Mouse (Mus musculus): Measurements from ENCODE around the gene Bsn. TPM values are rescaled to one million over a fixed set of nuclear protein-coding genes. Genes with fewer than 3 reads are reported as not detected.

The Bsn gene
- 1.1 and 1.2 TPM in 2 replicates for polyA plus RNA-seq (2016; fragmentation: Nextera tagmentation; extraction: Ambion mirVana)

DNA sequence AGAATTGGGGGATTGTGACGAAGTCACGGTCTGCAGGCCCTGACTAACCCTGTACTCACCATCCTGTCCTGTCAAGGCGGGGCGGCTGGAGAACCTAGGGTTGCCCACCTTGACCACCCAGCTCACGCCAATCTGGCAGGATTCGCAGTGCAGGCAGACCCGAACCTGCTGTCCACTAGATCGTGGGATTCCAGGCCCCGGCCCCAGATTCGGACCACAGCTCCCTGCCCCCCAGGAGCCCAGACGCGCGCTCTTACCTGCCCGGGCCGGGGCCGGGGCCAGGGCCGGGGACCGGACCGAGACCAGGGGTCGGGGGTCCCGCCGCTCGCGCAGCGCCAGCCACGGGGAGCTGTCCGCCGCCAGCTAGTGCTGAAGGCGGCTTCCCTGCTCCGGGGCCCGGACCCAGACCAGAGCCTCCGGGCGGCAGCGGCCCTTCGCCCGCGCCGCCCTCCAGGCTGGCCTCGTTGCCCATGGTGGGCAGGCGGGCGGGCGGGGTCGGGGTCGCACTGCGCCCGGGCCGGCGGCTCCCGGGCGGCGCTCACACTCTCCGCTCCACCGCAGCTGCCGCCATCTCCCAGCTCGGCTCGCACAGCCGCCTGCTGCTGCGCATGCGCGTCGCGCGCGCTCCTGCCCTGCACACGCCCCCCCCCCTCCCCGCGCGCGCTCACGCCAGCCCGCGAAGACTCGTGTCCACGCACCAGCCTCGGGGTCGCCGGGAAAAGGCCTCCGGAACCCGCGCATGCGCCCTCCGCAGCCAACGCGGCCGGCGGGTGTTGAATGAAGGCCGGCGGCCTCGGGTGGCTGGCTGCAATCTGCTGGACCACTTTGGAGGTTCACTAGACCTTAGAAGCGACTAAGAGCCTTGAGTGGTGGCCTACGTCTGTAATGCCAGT, at the start of gene Bsn:
Gene Bsn (minus strand): TSS at position 598 of the 893 bp plus-strand sequence.
- ATAC-seq (ENCODE audit: insufficient number of reproducible peaks, insufficient read depth, low FRiP score, low TSS enrichment, low read depth): 0 out of 2 replicates have a peak, but pooled peaks have one; percentile 47
- Histone ChIP-seq H3K36me3 (no peaks in the 10 kb centered on the region), H3K9me3 (no peaks in the 10 kb centered on the region), H3K9ac (replicated peaks) (no peak within 1 kb of the TSS; the same call in 1 of the 2 replicates), H3K27ac (no peak within 1 kb of the TSS), H3K27me3 (peaks cover 46% of the 10 kb centered on the region), H3K4me3 (replicated peaks) (peak within 1 kb of the TSS; percentile 70), H3K4me2 (peak within 1 kb of the TSS; percentile 97), H3K4me1 (replicated peaks) (peaks cover 6% of the 10 kb centered on the region)
- WGBS: 3% methylated on average over 64 of the region's 91 CpGs

DNA sequence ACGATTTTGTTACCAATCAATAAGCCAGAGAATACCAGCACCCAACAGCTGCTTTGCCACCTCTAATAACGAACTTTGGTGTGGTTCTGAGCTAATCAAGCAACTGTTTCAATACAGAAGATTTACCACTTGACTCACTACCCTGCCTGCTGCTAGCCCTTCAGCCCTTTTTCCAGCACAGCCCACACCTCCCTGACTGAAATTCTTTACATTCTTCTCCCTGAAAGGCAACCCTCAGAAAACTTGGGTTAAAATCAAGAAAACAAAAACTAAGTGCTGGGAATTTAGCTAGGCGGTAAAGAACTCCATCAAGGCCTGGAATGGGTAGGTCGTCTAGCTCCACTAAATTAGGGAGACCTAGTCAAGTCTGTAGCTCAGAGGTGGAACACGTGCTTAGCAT, 49.8 kb upstream of the Bsn start:
- Histone ChIP-seq H3K9ac (replicated peaks) (no peak overlapping the region), H3K4me2 (no peak overlapping the region), H3K4me3 (replicated peaks) (no peak overlapping the region), H3K9me3 (no peaks in the 10 kb centered on the region), H3K27me3 (no peaks in the 10 kb centered on the region), H3K27ac (no peak overlapping the region), H3K36me3 (0 out of 2 replicates have a peak, but pooled peaks cover 4% of the 10 kb centered on the region), H3K4me1 (replicated peaks) (peaks cover 30% of the 10 kb centered on the region)
- ATAC-seq (ENCODE audit: insufficient number of reproducible peaks, insufficient read depth, low FRiP score, low TSS enrichment, low read depth): no peak
- WGBS: 74% methylated on average over 5 of the region's 5 CpGs

GRCm38 (mm10) chr9:108238831-108239230, 48.6 kb upstream of the Bsn start:
- peak overlapping the region; percentile 41; the same call in 1 of the 2 replicates for H3K27ac ChIP-seq
- peaks cover 30% of the 10 kb centered on the region for H3K4me1 ChIP-seq (replicated peaks)
- no peaks in the 10 kb centered on the region for H3K9me3 ChIP-seq
- H3K36me3 ChIP-seq: peaks cover 8% of the 10 kb centered on the region; the same call in 1 of the 2 replicates
- no peak overlapping the region for H3K9ac ChIP-seq (replicated peaks)
- no peaks in the 10 kb centered on the region for H3K27me3 ChIP-seq
- no peak overlapping the region for H3K4me3 ChIP-seq (replicated peaks)
- ATAC-seq (ENCODE audit: insufficient number of reproducible peaks, insufficient read depth, low FRiP score, low TSS enrichment, low read depth): no peak
- no peak overlapping the region for H3K4me2 ChIP-seq
- WGBS: 71% methylated on average over 3 of the region's 3 CpGs

- peaks cover 5% of the 10 kb centered on the region; the same call in 1 of the 2 replicates for H3K36me3 ChIP-seq
- WGBS: 83% methylated on average over 2 of the region's 2 CpGs
- no peak overlapping the region for H3K9ac ChIP-seq (replicated peaks)
- H3K9me3 ChIP-seq: no peaks in the 10 kb centered on the region
- H3K4me2 ChIP-seq: no peak overlapping the region
- no peak overlapping the region for H3K4me3 ChIP-seq (replicated peaks)
- no peak for ATAC-seq (ENCODE audit: insufficient number of reproducible peaks, insufficient read depth, low FRiP score, low TSS enrichment, low read depth)
- peaks cover 30% of the 10 kb centered on the region for H3K4me1 ChIP-seq (replicated peaks)
- no peak overlapping the region for H3K27ac ChIP-seq
- H3K27me3 ChIP-seq: no peaks in the 10 kb centered on the region
Observed at GRCm38 (mm10) chr9:108238402-108238801, 48.2 kb upstream of the Bsn start.

GRCm38 (mm10) chr9:108234682-108235081, 44.5 kb upstream of the Bsn start:
- ATAC-seq (ENCODE audit: insufficient number of reproducible peaks, insufficient read depth, low FRiP score, low TSS enrichment, low read depth): no peak
- Histone ChIP-seq H3K36me3 (peaks cover 10% of the 10 kb centered on the region; the same call in 1 of the 2 replicates), H3K27ac (no peak overlapping the region), H3K9ac (replicated peaks) (no peak overlapping the region), H3K9me3 (no peaks in the 10 kb centered on the region), H3K4me3 (replicated peaks) (no peak overlapping the region), H3K27me3 (no peaks in the 10 kb centered on the region), H3K4me2 (no peak overlapping the region), H3K4me1 (replicated peaks) (peaks cover 30% of the 10 kb centered on the region)
- WGBS: 86% methylated on average over 2 of the region's 2 CpGs

DNA sequence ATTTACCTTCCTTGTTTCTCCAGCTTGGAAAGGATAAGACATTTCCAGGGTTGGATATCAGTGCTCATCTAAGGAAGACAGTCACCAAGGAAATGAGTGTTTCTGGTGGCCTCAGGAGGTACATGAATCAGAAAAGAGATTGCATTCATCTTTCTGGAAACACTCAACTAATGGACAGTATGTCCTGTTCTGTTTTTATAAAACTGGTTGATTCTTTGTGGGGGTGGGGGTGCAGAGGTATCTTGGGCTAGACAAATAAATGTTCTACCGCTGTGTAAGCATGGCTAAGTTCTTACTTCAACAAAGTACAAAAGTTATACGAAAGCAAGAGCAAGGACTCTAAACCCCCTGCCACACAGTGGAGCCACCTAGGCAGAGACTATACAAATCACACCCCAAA, 42.7 kb upstream of the Bsn start:
- Histone ChIP-seq H3K4me1 (replicated peaks) (peaks cover 22% of the 10 kb centered on the region), H3K4me3 (replicated peaks) (no peak overlapping the region), H3K27me3 (no peaks in the 10 kb centered on the region), H3K9ac (replicated peaks) (no peak overlapping the region), H3K36me3 (peaks cover 10% of the 10 kb centered on the region; the same call in 1 of the 2 replicates), H3K27ac (no peak overlapping the region), H3K9me3 (no peaks in the 10 kb centered on the region), H3K4me2 (no peak overlapping the region)
- ATAC-seq (ENCODE audit: insufficient number of reproducible peaks, insufficient read depth, low FRiP score, low TSS enrichment, low read depth): no peak
- WGBS: 97% methylated on average over 2 of the region's 2 CpGs

- H3K9me3 ChIP-seq: no peaks in the 10 kb centered on the region
- no peak for ATAC-seq (ENCODE audit: insufficient number of reproducible peaks, insufficient read depth, low FRiP score, low TSS enrichment, low read depth)
- no peaks in the 10 kb centered on the region for H3K4me1 ChIP-seq (replicated peaks)
- 44% methylated on average over 2 of the region's 2 CpGs for WGBS
- H3K27me3 ChIP-seq: no peaks in the 10 kb centered on the region
- H3K4me2 ChIP-seq: no peak overlapping the region
- H3K4me3 ChIP-seq (replicated peaks): no peak overlapping the region
- H3K9ac ChIP-seq (replicated peaks): no peak overlapping the region
- no peak overlapping the region for H3K27ac ChIP-seq
- H3K36me3 ChIP-seq: peaks cover 5% of the 10 kb centered on the region; the same call in 1 of the 2 replicates
Observed at GRCm38 (mm10) chr9:108227911-108228649, 37.9 kb upstream of the Bsn start.

DNA sequence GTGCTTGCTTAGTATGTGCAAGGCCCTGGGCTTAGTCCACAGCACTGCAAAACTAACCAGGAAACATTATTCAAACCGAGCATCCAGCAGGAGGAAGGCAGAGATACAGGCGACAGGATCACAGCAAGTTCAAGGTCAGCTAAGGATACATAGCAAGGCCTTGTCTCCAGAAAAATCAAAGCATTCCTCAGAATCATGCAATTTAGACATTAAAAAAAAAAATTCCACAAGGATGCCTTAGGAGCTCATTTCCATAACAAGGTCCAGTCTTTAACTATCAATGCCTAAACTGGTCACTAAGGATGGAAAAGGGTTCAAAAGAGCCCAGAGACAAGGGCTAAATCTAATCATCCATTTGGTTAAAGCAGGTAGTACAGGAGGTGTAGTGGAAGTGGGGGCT, 35.0 kb upstream of the Bsn start:
- Histone ChIP-seq H3K36me3 (no peaks in the 10 kb centered on the region; the same call in 1 of the 2 replicates), H3K4me1 (replicated peaks) (no peaks in the 10 kb centered on the region), H3K4me3 (replicated peaks) (no peak overlapping the region), H3K4me2 (no peak overlapping the region), H3K27me3 (no peaks in the 10 kb centered on the region), H3K9ac (replicated peaks) (no peak overlapping the region), H3K9me3 (no peaks in the 10 kb centered on the region), H3K27ac (no peak overlapping the region)
- ATAC-seq (ENCODE audit: insufficient number of reproducible peaks, insufficient read depth, low FRiP score, low TSS enrichment, low read depth): no peak
- WGBS: 93% methylated on average over 2 of the region's 2 CpGs

GRCm38 (mm10) chr9:108223633-108224032, 33.4 kb upstream of the Bsn start:
- H3K36me3 ChIP-seq: no peaks in the 10 kb centered on the region
- H3K4me2 ChIP-seq: no peak overlapping the region
- 89% methylated on average over 1 of the region's 1 CpGs for WGBS
- no peaks in the 10 kb centered on the region for H3K9me3 ChIP-seq
- no peaks in the 10 kb centered on the region for H3K27me3 ChIP-seq
- no peak for ATAC-seq (ENCODE audit: insufficient number of reproducible peaks, insufficient read depth, low FRiP score, low TSS enrichment, low read depth)
- H3K4me1 ChIP-seq (replicated peaks): no peaks in the 10 kb centered on the region
- H3K9ac ChIP-seq (replicated peaks): no peak overlapping the region
- H3K27ac ChIP-seq: no peak overlapping the region
- no peak overlapping the region for H3K4me3 ChIP-seq (replicated peaks)

DNA sequence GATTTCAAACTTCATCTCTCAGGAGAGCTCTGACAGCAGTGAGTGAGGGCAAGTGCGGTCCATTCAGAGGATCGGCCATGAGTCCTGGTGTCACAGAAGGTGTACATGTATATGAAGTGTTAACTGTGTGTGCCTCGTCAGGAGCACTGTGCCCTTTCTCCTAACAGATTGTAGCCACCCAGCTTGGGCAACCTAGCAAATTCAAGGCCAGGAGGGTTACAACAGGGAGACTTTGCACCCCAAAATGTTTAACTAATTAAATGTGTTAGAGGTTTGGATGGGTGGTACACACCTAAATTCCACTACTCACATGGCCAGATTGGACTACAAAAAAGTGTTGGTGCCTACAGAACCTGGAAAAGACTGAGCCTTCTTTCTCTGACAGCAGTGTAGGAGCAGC, 31.4 kb upstream of the Bsn start:
- Histone ChIP-seq H3K4me3 (replicated peaks) (no peak overlapping the region), H3K27me3 (no peaks in the 10 kb centered on the region), H3K27ac (no peak overlapping the region), H3K9ac (replicated peaks) (no peak overlapping the region), H3K9me3 (no peaks in the 10 kb centered on the region), H3K36me3 (peaks cover 19% of the 10 kb centered on the region), H3K4me1 (replicated peaks) (0 out of 2 replicates have a peak, but pooled peaks cover 4% of the 10 kb centered on the region), H3K4me2 (no peak overlapping the region)
- ATAC-seq (ENCODE audit: insufficient number of reproducible peaks, insufficient read depth, low FRiP score, low TSS enrichment, low read depth): no peak
- 87% methylated on average over 3 of the region's 3 CpGs for WGBS

DNA sequence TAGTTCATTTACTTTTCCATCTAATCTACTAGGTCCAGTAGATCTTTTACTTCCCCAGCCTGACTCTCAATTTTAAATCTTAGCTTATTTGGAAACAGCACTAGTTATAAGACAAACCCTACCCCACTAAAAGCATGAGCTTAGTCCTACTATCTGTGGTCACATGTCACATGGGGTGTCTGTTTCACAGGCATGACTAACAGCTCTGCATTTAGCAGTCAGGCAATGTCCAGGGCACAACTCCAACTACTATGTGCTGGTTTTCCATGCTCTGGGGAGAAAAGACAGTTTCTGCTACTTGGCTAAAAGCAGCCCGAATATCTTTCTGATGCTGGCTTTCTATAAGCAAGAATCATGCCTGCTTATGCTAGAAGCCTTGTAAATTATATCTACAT, 30.2 kb upstream of the Bsn start:
- H3K4me1 ChIP-seq (replicated peaks): 0 out of 2 replicates have a peak, but pooled peaks cover 4% of the 10 kb centered on the region
- peaks cover 29% of the 10 kb centered on the region for H3K36me3 ChIP-seq
- no peak overlapping the region for H3K27ac ChIP-seq
- ATAC-seq (ENCODE audit: insufficient number of reproducible peaks, insufficient read depth, low FRiP score, low TSS enrichment, low read depth): no peak
- H3K9ac ChIP-seq (replicated peaks): no peak overlapping the region
- 84% methylated on average over 1 of the region's 1 CpGs for WGBS
- no peaks in the 10 kb centered on the region for H3K9me3 ChIP-seq
- H3K4me2 ChIP-seq: no peak overlapping the region
- no peak overlapping the region for H3K4me3 ChIP-seq (replicated peaks)
- no peaks in the 10 kb centered on the region for H3K27me3 ChIP-seq
